Mouse (Mus musculus) right cerebral cortex, postnatal 25 days (tissue): ENCODE data around the gene Mical3.
"Not testable (repeated sequence)": the region's sequence is repeated elsewhere in the genome, so short reads cannot be mapped to it uniquely, and the experiment has no call there.

Experiments used
- DNase-seq: peaks from one replicate; pipeline ENCODE4 v3.0.0; 2022

Mical3 gene

DNA sequence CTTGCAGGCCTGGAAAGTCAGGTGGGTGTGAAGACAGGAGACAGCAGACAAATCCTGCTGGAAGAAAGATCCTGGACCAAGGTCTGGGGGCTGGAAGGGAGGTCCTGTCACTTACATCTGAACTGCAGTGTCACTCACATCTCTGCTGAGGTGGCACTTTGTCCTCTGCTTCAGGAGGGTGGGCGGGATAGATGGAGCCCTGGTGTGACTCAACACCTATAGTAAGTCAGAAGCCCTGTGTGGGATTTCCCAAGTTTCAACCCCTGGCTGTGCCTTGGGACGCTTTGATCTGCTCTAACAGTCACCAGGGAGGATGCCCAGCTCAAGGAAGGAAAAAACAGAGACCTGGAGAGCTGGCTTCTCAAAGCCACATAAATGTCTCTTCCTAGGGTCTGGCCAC lies 203.9 kb downstream of the Mical3 start:
- DNase-seq = no peak

DNA sequence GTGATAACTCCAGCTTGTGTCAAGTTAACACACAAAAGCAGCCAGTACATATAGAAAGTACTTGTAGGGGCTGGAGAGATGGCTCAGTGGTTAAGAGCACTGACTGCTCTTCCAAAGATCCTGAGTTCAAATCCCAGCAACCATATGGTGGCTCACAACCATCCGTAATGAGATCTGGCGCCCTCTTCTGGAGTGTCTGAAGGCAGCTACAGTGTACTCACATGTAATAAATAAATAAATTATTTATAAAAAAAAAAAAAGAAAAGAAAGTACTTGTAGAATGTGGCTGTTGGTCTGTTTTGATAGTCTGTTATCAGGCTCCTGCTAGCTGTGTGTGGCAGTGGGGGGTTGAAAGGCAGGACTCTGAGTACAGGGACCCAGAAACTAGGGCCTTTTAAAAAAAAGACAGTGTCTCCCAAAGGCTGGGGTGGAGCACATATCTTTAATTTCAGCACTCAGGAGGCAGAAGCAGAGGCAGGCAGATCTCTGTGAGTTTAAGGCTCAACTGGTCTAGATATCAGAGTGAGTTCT lies 205.9 kb downstream of the Mical3 start:
- not testable (repeated sequence) for DNase-seq

DNA sequence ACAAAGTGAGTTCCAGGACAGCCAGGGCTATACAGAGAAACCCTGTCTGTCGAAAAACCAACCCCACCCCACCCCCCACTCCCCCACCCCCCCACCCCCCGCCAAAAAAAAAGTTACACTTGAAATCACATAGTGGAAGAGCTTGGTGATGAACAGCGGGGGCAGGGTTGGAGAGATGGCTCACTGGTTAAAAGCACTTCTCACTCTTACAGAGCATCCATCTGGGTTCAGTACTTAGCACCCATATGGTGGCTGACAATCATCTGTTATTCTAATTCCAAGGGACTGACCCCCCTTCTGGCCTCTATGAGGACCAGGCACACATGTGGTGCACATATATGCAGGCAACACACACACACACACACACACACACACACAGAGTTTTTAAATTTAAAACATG lies 212.8 kb downstream of the Mical3 start:
- DNase-seq = no peak

- DNase-seq = not testable (repeated sequence)
Measured at GRCm38 (mm10) chr6:120916972-120917881, 213.6 kb downstream of the Mical3 start.

DNA sequence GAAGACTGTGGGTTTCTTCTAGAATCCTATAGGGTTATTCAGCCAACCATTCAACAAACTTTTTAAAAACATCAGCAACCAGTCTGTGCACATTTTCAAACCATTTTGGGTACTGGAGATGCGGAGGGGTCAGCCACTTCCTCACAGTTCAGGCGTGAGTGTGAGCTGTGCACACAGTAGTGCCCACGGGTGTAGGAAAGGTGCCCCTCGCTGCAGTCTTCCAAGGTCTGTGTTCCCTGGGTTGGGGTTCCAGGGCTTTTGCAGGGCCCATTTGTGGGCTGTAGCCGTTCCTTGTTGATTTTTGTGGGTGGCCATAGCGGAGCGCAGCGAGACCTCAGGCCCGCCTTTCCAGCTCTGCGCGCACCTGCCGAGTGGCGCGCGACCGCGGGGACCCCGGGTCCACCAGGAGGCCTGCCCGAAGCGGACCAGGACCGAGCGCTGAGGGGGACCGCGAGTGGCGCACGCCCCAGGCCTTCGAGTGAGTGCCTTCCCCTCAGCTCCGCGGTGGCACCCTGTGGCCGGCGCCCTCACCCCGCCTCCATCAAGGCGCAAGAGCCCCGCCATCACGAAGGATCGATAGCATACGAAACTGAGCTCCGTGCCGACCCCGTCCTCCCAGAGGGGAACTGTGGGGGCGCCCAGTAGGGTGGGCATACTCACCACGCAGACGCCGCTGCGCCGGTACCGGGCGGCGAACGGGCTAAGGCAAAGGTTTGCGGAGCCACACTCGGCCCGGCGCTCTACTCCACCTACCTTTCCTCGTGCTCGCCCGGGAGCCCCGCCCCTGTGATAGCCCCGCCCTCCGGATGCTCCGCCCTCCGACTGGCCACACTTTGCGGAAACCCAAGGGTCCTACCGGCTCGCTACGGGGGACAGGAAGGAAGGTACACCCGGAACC lies 214.5 kb downstream of the Mical3 start, which contains the start of gene Bid:
TSS of gene Bid (minus strand) at position 780 of the 898 bp plus-strand sequence.
- peak; percentile 81 for DNase-seq

GRCm38 (mm10) chr6:120915649-120915975 lies 215.2 kb downstream of the Mical3 start:
- DNase-seq = no peak

DNA sequence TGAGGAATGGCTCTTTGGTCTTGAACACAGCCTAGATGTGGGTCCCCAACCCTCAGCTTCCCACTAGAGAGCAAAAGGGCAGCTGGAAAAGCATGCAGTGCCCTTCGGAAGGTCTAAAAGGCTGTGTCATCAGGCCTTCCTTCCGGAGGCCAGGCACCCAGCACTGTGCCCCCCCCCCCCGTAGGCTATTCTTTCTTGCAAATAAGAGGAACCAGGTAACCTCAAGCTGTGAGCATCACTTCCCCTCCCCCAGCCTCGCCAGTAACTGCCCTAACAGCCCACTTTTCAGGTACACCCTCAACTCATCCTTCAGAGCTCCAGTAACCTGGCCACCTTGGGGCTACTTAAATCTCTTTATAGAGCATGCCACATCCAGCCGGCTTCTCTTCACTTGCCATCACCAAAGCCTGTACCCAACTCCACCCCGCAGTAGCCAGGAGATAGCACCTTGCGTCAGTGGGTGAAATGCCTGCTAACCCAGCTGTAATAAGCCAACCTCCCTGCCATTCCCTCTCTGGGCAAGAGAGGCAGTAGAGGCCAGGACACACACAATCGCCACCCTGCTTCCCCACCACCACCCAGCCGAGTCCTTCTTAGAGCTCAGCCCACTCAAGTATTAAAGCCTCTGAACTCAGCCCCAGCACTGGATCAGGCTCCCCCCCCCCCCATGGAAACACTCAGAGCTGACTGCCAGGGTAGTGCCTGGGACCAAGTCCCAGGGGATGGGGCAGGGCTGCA lies 215.7 kb downstream of the Mical3 start:
- DNase-seq = no peak

DNA sequence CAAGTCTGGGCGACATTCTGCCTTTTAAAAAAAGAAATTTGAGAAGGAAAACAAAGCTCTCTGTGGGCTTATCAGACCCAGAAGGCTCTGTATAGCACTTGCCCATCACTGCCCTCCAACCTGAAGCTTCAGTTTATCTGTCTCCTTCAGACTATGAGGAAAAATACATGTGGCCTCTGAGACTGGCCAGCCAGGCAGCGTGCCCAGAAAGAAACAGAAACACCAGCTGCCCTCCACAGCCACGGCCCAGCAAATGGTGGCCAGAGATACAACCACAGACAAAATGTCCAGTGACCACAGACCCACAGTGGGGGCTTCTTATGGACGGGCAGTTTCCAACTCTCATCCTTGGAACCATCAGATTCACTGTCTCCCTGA lies 216.3 kb downstream of the Mical3 start:
- no peak for DNase-seq

DNA sequence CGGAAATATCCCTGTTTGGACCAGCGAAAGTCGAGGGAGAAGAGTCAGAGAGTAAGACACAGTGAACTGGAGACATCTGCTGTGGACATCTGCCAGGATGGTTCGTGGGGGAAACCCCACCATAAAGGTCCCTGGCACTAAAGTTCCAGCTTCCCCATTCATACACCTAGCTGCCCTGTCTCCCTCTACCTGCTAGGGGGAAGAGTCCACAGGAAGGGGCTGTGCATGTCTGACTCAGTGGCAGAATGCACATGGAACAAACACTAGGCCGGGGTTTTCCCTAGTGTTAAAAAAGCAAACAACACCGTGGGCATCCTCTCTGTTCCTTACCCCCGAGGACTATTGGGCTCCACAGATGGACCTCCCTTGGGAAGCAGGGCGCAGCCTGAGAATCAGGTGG lies 217.0 kb downstream of the Mical3 start:
- DNase-seq = no peak

- no peak for DNase-seq
Measured at GRCm38 (mm10) chr6:120912931-120913330, 217.9 kb downstream of the Mical3 start.

GRCm38 (mm10) chr6:120911213-120912007 lies 219.4 kb downstream of the Mical3 start:
- no peak for DNase-seq

DNA sequence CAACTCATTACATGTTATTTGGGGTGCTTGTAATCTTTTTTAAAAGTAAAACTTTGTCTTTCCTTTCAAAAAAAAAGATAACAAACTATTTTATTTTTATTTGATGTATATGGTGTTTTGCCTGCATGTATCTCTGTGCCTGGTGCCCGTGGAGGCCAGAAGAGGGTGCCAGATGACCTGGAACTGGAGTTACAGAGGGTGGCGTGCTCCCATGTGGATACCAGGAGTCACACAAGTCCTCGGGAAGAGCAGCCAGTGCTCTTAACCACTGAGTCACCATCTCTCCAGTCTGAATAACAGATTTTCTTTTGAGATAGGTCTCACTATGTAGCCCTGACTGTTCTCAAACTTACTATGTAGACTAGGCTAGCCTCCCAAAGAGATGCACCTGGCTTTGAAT lies 221.3 kb downstream of the Mical3 start:
- DNase-seq = no peak

GRCm38 (mm10) chr6:120907876-120908597 lies 222.8 kb downstream of the Mical3 start:
- not testable (repeated sequence) for DNase-seq

DNA sequence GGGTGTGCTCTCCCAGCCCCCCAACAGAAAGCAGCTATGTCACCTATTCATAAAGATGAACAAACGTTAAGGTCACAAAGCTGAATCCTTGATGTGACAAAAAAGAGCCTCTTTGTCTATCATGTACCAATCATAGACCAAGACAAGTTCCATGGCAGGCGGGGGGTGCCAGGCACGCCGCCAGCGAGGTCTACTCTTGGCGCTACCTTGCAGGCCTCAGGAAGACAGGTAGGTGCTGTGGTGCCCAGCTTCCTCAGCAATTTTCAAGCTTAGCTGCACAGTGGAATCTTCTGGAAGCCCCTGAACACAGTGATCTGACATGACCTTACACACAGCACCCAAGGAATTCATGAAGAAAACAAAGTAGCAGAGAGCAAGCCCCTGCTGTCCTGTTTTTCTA lies 224.3 kb downstream of the Mical3 start:
- no peak for DNase-seq

- DNase-seq = no peak
Measured at GRCm38 (mm10) chr6:120905111-120905510, 225.7 kb downstream of the Mical3 start.

DNA sequence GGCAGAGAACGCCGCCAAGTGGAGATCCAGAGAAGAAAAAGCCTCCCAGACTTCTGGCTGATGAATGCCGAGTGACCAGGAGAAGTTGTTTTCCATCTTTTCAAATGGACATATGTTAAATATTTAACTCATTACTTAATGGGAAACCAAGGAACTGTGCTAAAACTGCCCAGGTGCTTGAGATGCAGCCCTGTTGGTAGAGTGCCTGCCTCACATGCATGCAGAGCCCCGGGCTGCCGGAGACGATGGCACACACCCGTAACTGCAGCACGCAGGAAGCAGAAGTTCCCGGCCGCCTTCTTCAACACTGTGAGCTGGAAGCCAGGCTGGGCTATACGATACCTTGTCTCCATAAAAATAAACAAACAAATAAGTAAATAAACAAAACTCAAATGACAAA lies 226.8 kb downstream of the Mical3 start:
- DNase-seq = no peak

DNA sequence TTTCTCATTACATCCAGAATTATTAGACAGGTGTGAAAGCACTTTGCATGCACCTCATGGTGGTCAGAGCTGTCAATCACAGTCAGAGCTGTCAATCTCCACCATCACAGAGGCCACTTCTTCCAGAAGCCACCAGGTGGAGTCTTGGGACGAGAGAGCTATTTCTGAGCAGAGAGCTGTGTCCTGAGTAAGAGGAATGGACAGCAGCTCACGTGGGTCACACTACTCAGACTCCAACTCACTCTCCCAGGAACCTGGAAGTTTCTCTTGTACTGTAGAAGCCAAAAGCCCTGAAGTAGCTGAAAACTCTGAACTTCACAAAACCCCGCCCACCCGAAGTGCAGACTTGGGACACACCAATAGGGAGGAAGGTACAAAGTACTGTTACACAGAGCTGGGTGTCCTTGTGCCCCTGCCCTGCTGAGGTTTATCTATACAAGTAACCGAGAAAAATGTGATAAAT lies 227.3 kb downstream of the Mical3 start:
- no peak for DNase-seq

- DNase-seq = no peak
Measured at GRCm38 (mm10) chr6:120901776-120902645, 228.8 kb downstream of the Mical3 start.

DNA sequence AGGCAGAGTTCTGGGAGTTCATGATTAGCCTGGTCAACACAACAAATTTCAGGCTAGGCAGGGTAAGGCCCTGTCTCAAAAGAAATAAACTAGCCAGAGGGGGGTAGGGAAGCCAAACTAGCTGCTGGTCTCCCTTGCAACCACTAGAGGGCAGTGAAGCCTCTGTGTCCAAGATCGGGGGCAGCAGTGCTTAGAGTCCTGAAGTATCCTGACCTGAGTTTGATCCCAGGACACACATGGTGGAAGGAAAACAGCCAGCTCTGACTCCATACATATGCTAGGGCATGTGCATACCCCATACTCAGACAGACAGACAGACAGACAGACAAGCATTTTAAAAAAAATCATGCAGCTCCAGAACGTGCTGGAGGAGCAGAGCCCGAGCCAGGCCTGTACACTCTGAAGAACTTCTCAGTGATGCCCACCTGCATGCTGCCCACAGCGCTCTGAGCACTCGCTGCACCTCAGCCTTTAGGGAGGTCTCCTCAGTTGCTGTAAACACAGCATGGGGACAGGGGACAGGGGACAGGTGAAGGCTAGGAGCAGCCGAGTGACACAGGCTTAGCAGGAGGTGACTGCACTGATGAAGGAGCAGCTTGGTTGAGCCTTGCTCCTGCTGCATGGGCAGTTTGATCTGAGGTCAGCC lies 232.5 kb downstream of the Mical3 start:
- peak; percentile 26 for DNase-seq

- no peak for DNase-seq
Measured at GRCm38 (mm10) chr6:120894524-120894923, 236.3 kb downstream of the Mical3 start.
